21 mouse cellular contexts compared by ENCODE assay signal in the genomic region with DNA sequence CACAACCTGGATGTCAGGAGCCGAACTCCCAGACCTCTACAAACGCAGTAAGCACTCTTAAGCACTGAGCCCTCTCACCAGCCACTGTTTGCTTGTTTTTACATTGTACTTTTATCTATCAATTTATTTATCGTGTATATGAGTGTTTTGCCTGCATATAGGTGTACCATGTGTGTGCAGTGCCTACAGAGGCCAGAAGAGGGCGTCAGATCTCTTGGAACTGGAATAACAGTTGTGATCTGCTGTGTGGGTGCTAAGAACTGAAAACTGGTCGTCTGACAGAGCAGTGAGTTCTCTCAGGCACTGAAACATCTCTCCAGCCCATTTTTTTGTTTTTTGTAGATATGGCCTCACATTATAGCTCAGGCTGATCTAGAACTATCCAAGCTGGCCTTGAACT. TPM values are rescaled to one million over a fixed set of nuclear protein-coding genes. Genes with fewer than 3 reads are reported as not detected.
DNase-seq lines count a peak whose midpoint lies in the region; ATAC-seq and TF ChIP-seq lines count a peak whose summit lies in the region.
"Had no signal": no experiment of that assay in that cellular context is flagged by ENCODE, and none has a peak within 500 bp of the region (broad histone marks: within the 10 kb centered on the region; RNA-seq: fewer than 3 reads in every experiment).

No protein-coding gene starts in this region.

- peak; percentile 32 for TF ChIP-seq CTCF in hindbrain, postnatal 0 days (IDR thresholded peaks at IDR 0.05; ENCODE audit: low read depth)
- TF ChIP-seq CTCF in lung, embryonic 14.5 days (IDR thresholded peaks at IDR 0.05; ENCODE audit: low read depth), result peak; percentile 13; the same call in 1 of the 2 replicates
- peak; percentile 18 to 30 (median 26); a peak in 4 of 6 replicates for TF ChIP-seq CTCF in MEL (IDR thresholded peaks at IDR 0.05 in 2 of 3, conservative IDR thresholded peaks at IDR 0.05 in 1 of 3; ENCODE audit: control insufficient read depth in 1 of 3, insufficient read depth in 1 of 3, low read depth in 2 of 3, low read length in 3 of 3, poor library complexity in 1 of 3, severe bottlenecking in 1 of 3)
- TF ChIP-seq CTCF in stomach, postnatal 0 days (IDR thresholded peaks at IDR 0.05; ENCODE audit: low read depth), result peak; percentile 39

- no peak for DNase-seq in hindbrain, postnatal 0 days (ENCODE audit: low spot score)
- no peak for DNase-seq in lung, embryonic 14.5 days
- no peak for DNase-seq in lung, postnatal 4 days
- DNase-seq in MEL (ENCODE audit: low read depth, low spot score), result no peak
- no peak for DNase-seq in stomach, postnatal 0 days (ENCODE audit: low spot score)
- no peak for DNase-seq in urinary bladder, postnatal 10 days (ENCODE audit: low spot score)
- DNase-seq: B cell, adult 2 months; cerebellum, postnatal 10 days; gastrocnemius, postnatal 14 days; heart, postnatal 14 days; kidney, adult 9 months; layer of hippocampus, postnatal 36 days; lung, postnatal 10 days; spleen, adult 18-20 months; thymus, postnatal 36 days had no signal

- no peak overlapping the region for H3K9ac ChIP-seq in hindbrain, postnatal 0 days (replicated peaks; ENCODE audit: low read length)
- H3K9ac ChIP-seq in hindbrain, embryonic 16.5 days (ENCODE audit: low read depth, low read length), result no peak overlapping the region
- no peak overlapping the region for H3K9ac ChIP-seq in lung, embryonic 14.5 days
- H3K9ac ChIP-seq in MEL (ENCODE audit: control insufficient read depth, low read depth, low read length, poor library complexity, severe bottlenecking), result no peak overlapping the region
- H3K9ac ChIP-seq in stomach, postnatal 0 days (ENCODE audit: low read length), result no peak overlapping the region
- H3K9ac ChIP-seq: hindbrain, embryonic 14.5 days; limb, embryonic 15.5 days; neural tube, embryonic 12.5 days; stomach, embryonic 15.5 days had no signal

- TF ChIP-seq RAD21 in MEL (IDR thresholded peaks at IDR 0.05; ENCODE audit: low read depth, low read length), result no peak; the same call in 1 of the 2 replicates

- no peak overlapping the region for H3K4me3 ChIP-seq in hindbrain, postnatal 0 days (ENCODE audit: low read length)
- H3K4me3 ChIP-seq in hindbrain, embryonic 16.5 days (ENCODE audit: low read length), result no peak overlapping the region
- no peak overlapping the region for H3K4me3 ChIP-seq in lung, embryonic 14.5 days (ENCODE audit: low read depth, low read length)
- no peak overlapping the region for H3K4me3 ChIP-seq in MEL (ENCODE audit: control insufficient read depth in 1 of 2, insufficient read depth in 1 of 2, low read depth in 2 of 2, low read length in 2 of 2)
- no peak overlapping the region for H3K4me3 ChIP-seq in stomach, postnatal 0 days (ENCODE audit: low read depth, low read length)
- H3K4me3 ChIP-seq: heart, embryonic 10.5 days; limb, embryonic 15.5 days; neural tube, embryonic 12.5 days; stomach, embryonic 15.5 days had no signal

- no peaks in the 10 kb centered on the region for H3K27me3 ChIP-seq in hindbrain, postnatal 0 days (ENCODE audit: insufficient read depth, low read length)
- no peaks in the 10 kb centered on the region for H3K27me3 ChIP-seq in hindbrain, embryonic 16.5 days (replicated peaks; ENCODE audit: control insufficient read depth, insufficient read depth, low read length)
- no peaks in the 10 kb centered on the region for H3K27me3 ChIP-seq in lung, embryonic 14.5 days (ENCODE audit: insufficient read depth, low read length)
- no peaks in the 10 kb centered on the region for H3K27me3 ChIP-seq in MEL (ENCODE audit: control insufficient read depth in 1 of 2, insufficient read depth in 2 of 2, low read length in 2 of 2)
- H3K27me3 ChIP-seq in stomach, postnatal 0 days (ENCODE audit: control insufficient read depth, insufficient read depth, low read length), result no peaks in the 10 kb centered on the region
- H3K27me3 ChIP-seq: limb, embryonic 15.5 days; neural tube, embryonic 12.5 days; stomach, embryonic 15.5 days had no signal

- no peaks in the 10 kb centered on the region for H3K9me3 ChIP-seq in hindbrain, postnatal 0 days (ENCODE audit: low read length)
- H3K9me3 ChIP-seq in hindbrain, embryonic 16.5 days (ENCODE audit: control insufficient read depth, low read length), result 0 out of 2 replicates have a peak, but pooled peaks cover 2% of the 10 kb centered on the region
- no peaks in the 10 kb centered on the region for H3K9me3 ChIP-seq in lung, embryonic 14.5 days (ENCODE audit: low read depth, low read length)
- no peaks in the 10 kb centered on the region for H3K9me3 ChIP-seq in MEL (replicated peaks; ENCODE audit: insufficient read depth, low read length)
- H3K9me3 ChIP-seq in stomach, postnatal 0 days (ENCODE audit: control insufficient read depth, low read length), result no peaks in the 10 kb centered on the region
- H3K9me3 ChIP-seq: limb, embryonic 15.5 days; neural tube, embryonic 12.5 days; stomach, embryonic 15.5 days had no signal

- no peak for TF ChIP-seq EP300 in MEL (IDR thresholded peaks at IDR 0.05; ENCODE audit: low read depth in 1 of 2, low read length in 2 of 2)
- TF ChIP-seq EP300 in stomach, postnatal 0 days (optimal IDR thresholded peaks at IDR 0.05), result no peak

- no peak overlapping the region for H3K4me2 ChIP-seq in hindbrain, postnatal 0 days (ENCODE audit: low read depth, low read length)
- H3K4me2 ChIP-seq in hindbrain, embryonic 16.5 days (ENCODE audit: low read length), result no peak overlapping the region
- H3K4me2 ChIP-seq in lung, embryonic 14.5 days, result no peak overlapping the region
- no peak overlapping the region for H3K4me2 ChIP-seq in stomach, postnatal 0 days (replicated peaks; ENCODE audit: low read depth)
- H3K4me2 ChIP-seq: hindbrain, embryonic 14.5 days; limb, embryonic 15.5 days; neural tube, embryonic 12.5 days; stomach, embryonic 15.5 days had no signal

- TF ChIP-seq POLR2A in MEL (IDR thresholded peaks at IDR 0.05; ENCODE audit: control insufficient read depth in 1 of 2, insufficient read depth in 1 of 2, low read depth in 1 of 2, low read length in 2 of 2, poor library complexity in 1 of 2), result no peak

- 72% methylated on average over 5 of the region's 5 CpGs for WGBS in hindbrain, postnatal 0 days
- whole genome bisulfite sequencing in hindbrain, embryonic 16.5 days, result 74% methylated on average over 5 of the region's 5 CpGs
- WGBS in lung, embryonic 14.5 days, result 56% methylated on average over 5 of the region's 5 CpGs
- WGBS in stomach, postnatal 0 days, result 74% methylated on average over 5 of the region's 5 CpGs

- H3K27ac ChIP-seq in hindbrain, postnatal 0 days, result no peak overlapping the region
- no peak overlapping the region for H3K27ac ChIP-seq in hindbrain, embryonic 16.5 days (ENCODE audit: low read depth, low read length)
- H3K27ac ChIP-seq in lung, embryonic 14.5 days (ENCODE audit: low read depth), result no peak overlapping the region
- H3K27ac ChIP-seq in MEL (ENCODE audit: control insufficient read depth, low read depth, low read length), result no peak overlapping the region
- H3K27ac ChIP-seq in stomach, postnatal 0 days (replicated peaks), result no peak overlapping the region
- H3K27ac ChIP-seq: heart, embryonic 10.5 days; hindbrain, embryonic 14.5 days; limb, embryonic 15.5 days; neural tube, embryonic 12.5 days; stomach, embryonic 15.5 days had no signal

- no peak for ATAC-seq in hindbrain, postnatal 0 days
- ATAC-seq in hindbrain, embryonic 16.5 days, result no peak
- no peak for ATAC-seq in lung, embryonic 14.5 days (ENCODE audit: insufficient read depth)
- ATAC-seq in stomach, postnatal 0 days (ENCODE audit: low FRiP score, low TSS enrichment), result no peak

- peaks cover 18% of the 10 kb centered on the region for H3K79me2 ChIP-seq in MEL (ENCODE audit: control insufficient read depth, insufficient read depth, low read length, poor library complexity)

- H3K4me1 ChIP-seq in hindbrain, postnatal 0 days (ENCODE audit: insufficient read depth, low read length), result peaks cover 12% of the 10 kb centered on the region; the same call in 1 of the 2 replicates
- peaks cover 14% of the 10 kb centered on the region for H3K4me1 ChIP-seq in hindbrain, embryonic 16.5 days (ENCODE audit: control insufficient read depth, insufficient read depth, low read depth, low read length)
- H3K4me1 ChIP-seq in lung, embryonic 14.5 days (ENCODE audit: insufficient read depth), result peaks cover 8% of the 10 kb centered on the region
- H3K4me1 ChIP-seq in MEL (ENCODE audit: control insufficient read depth in 1 of 2, insufficient read depth in 2 of 2, low read length in 2 of 2), result peaks cover 5 to 12% of the 10 kb centered on the region in 2 experiments; a peak in 3 of 4 replicates
- 0 out of 2 replicates have a peak, but pooled peaks cover 3% of the 10 kb centered on the region for H3K4me1 ChIP-seq in stomach, postnatal 0 days (replicated peaks; ENCODE audit: control insufficient read depth, insufficient read depth)

- H3K36me3 ChIP-seq in hindbrain, postnatal 0 days (ENCODE audit: insufficient read depth, low read length), result no peaks in the 10 kb centered on the region
- no peaks in the 10 kb centered on the region for H3K36me3 ChIP-seq in hindbrain, embryonic 16.5 days (ENCODE audit: control insufficient read depth, insufficient read depth, low read length)
- H3K36me3 ChIP-seq in lung, embryonic 14.5 days (ENCODE audit: insufficient read depth), result no peaks in the 10 kb centered on the region
- peaks cover 0 to 12% of the 10 kb centered on the region in 2 experiments; a peak in 2 of 4 replicates for H3K36me3 ChIP-seq in MEL (ENCODE audit: control insufficient read depth in 1 of 2, insufficient read depth in 2 of 2, low read length in 2 of 2)
- H3K36me3 ChIP-seq in stomach, postnatal 0 days (ENCODE audit: control insufficient read depth, insufficient read depth, low read length), result no peaks in the 10 kb centered on the region
- H3K36me3 ChIP-seq: heart, embryonic 10.5 days; limb, embryonic 15.5 days; neural tube, embryonic 12.5 days; stomach, embryonic 15.5 days had no signal

RNA-seq across cellular contexts. Expression of a gene that starts 3.1 kb away (rescaled TPM):
- total RNA-seq in hindbrain, postnatal 0 days (2014; rRNA removed), result 8.9 and 13.2 TPM in 2 replicates
- 14.9 and 16.0 TPM in 2 replicates for polyA plus RNA-seq in hindbrain, postnatal 0 days (2015; fragmentation: Nextera tagmentation; extraction: Ambion mirVana)
- polyA plus RNA-seq in hindbrain, embryonic 16.5 days (2015; fragmentation: Nextera tagmentation; extraction: Ambion mirVana), result 25.5 and 30.0 TPM in 2 replicates
- 38.6 and 41.7 TPM in 2 replicates for polyA plus RNA-seq in lung, embryonic 14.5 days (2014; fragmentation: Nextera tagmentation; extraction: Ambion mirVana)
- total RNA-seq in MEL (2012; rRNA removed), result 17.3 and 19.7 TPM in 2 replicates
- 10 to 100 TPM in 1 of 2 experiments, not detected in 1; 20.7 TPM for polyA plus RNA-seq in MEL (2012; ENCODE audit: insufficient read depth in 1 of 2, insufficient read length in 2 of 2, low read depth in 1 of 2, low replicate concordance in 2 of 2, missing spikeins in 1 of 2)
- polyA plus RNA-seq in stomach, postnatal 0 days (2015; fragmentation: Nextera tagmentation; extraction: Ambion mirVana), result 27.9 and 29.7 TPM in 2 replicates

RNA-seq across cellular contexts. Expression of a gene that starts 59.6 kb away (rescaled TPM):
- 8.3 and 9.8 TPM in 2 replicates for total RNA-seq in hindbrain, postnatal 0 days (2014; rRNA removed)
- polyA plus RNA-seq in hindbrain, postnatal 0 days (2015; fragmentation: Nextera tagmentation; extraction: Ambion mirVana), result 1.1 TPM in 2 replicates
- polyA plus RNA-seq in hindbrain, embryonic 16.5 days (2015; fragmentation: Nextera tagmentation; extraction: Ambion mirVana), result 0.75 and 0.86 TPM in 2 replicates
- 5.1 and 6.0 TPM in 2 replicates for polyA plus RNA-seq in lung, embryonic 14.5 days (2014; fragmentation: Nextera tagmentation; extraction: Ambion mirVana)
- 1.7 and 2.3 TPM in 2 replicates for total RNA-seq in MEL (2012; rRNA removed)
- polyA plus RNA-seq in MEL (2012; ENCODE audit: insufficient read depth in 1 of 2, insufficient read length in 2 of 2, low read depth in 1 of 2, low replicate concordance in 2 of 2, missing spikeins in 1 of 2), result 1 to 10 TPM in 1 of 2 experiments, not detected in 1; 4.4 TPM
- polyA plus RNA-seq in stomach, postnatal 0 days (2015; fragmentation: Nextera tagmentation; extraction: Ambion mirVana), result 8.8 and 11.3 TPM in 2 replicates
